ENCODE assay signal across 8 mouse cellular contexts in genomic region chr11:19923888-19924756, GRCm38 (mm10). TPM values are rescaled to one million over a fixed set of nuclear protein-coding genes. Genes with fewer than 3 reads are reported as not detected.
A peak's percentile ranks its signal among the peaks of the same experiment; 100 is the strongest.
DNase-seq lines count a peak whose midpoint lies in the region; ATAC-seq and TF ChIP-seq lines count a peak whose summit lies in the region.

TSS of gene Spred2 (plus strand) at chr11:19924375.

- peak within 1 kb of the TSS; percentile 73 for H3K4me3 ChIP-seq in bone marrow macrophage, adult 2 months (ENCODE audit: insufficient read depth, low read length)
- H3K4me3 ChIP-seq in embryonic fibroblast, embryonic 13.5 days (ENCODE audit: insufficient read depth, low read length), result peak within 1 kb of the TSS; percentile 77
- H3K4me3 ChIP-seq in kidney, embryonic 14.5 days (ENCODE audit: low read length), result peak within 1 kb of the TSS; percentile 95
- peak within 1 kb of the TSS; percentile 96 for H3K4me3 ChIP-seq in liver, adult 2 months (ENCODE audit: insufficient read depth, low read depth, low read length)
- peak within 1 kb of the TSS; percentile 80 for H3K4me3 ChIP-seq in myocyte

- WGBS in kidney, embryonic 14.5 days, result under 1% methylated on average over 57 of the region's 57 CpGs
- WGBS in liver, adult 2 months, result under 1% methylated on average over 57 of the region's 57 CpGs

- no peak for TF ChIP-seq CTCF in bone marrow macrophage, adult 2 months (IDR thresholded peaks at IDR 0.05; ENCODE audit: low read depth, low read length)
- no peak for TF ChIP-seq CTCF in embryonic fibroblast, embryonic 13.5 days (IDR thresholded peaks at IDR 0.05; ENCODE audit: borderline replicate concordance, insufficient read depth, low read length)
- peak; percentile 17; the same call in 1 of the 2 replicates for TF ChIP-seq CTCF in liver, adult 2 months (IDR thresholded peaks at IDR 0.05; ENCODE audit: low read depth, low read length)

- H3K36me3 ChIP-seq in kidney, embryonic 14.5 days (ENCODE audit: control insufficient read depth, insufficient read depth, low read length), result no peaks in the 10 kb centered on the region
- H3K36me3 ChIP-seq in liver, adult 2 months (ENCODE audit: control insufficient read depth, insufficient read depth, low read length), result no peaks in the 10 kb centered on the region
- no peaks in the 10 kb centered on the region for H3K36me3 ChIP-seq in myocyte (ENCODE audit: control insufficient read depth, insufficient read depth)
- H3K36me3 ChIP-seq in splenic B cell, adult 2 months (ENCODE audit: control insufficient read depth, insufficient read depth, low read length, poor library complexity, severe bottlenecking), result no peaks in the 10 kb centered on the region

- no peaks in the 10 kb centered on the region for H3K9me3 ChIP-seq in kidney, embryonic 14.5 days (ENCODE audit: control insufficient read depth, low read length)

- H3K27ac ChIP-seq in bone marrow macrophage, adult 2 months (ENCODE audit: insufficient read depth, low read depth, low read length), result peak within 1 kb of the TSS; percentile 88
- H3K27ac ChIP-seq in embryonic fibroblast, embryonic 13.5 days (ENCODE audit: insufficient read depth, low read length), result peak within 1 kb of the TSS; percentile 59
- H3K27ac ChIP-seq in kidney, embryonic 14.5 days (ENCODE audit: low read depth, low read length), result peak within 1 kb of the TSS; percentile 97
- H3K27ac ChIP-seq in liver, adult 2 months (replicated peaks; ENCODE audit: insufficient read depth, low read depth, low read length), result peak within 1 kb of the TSS; percentile 85

- peaks cover 28% of the 10 kb centered on the region for H3K4me1 ChIP-seq in bone marrow macrophage, adult 2 months (ENCODE audit: control insufficient read depth, insufficient read depth, low read length)
- peaks cover 5% of the 10 kb centered on the region for H3K4me1 ChIP-seq in embryonic fibroblast, embryonic 13.5 days (ENCODE audit: control insufficient read depth, insufficient read depth, low read length)
- H3K4me1 ChIP-seq in kidney, embryonic 14.5 days (ENCODE audit: control insufficient read depth, insufficient read depth, low read length), result peaks cover 16% of the 10 kb centered on the region; the same call in 1 of the 2 replicates
- peaks cover 5% of the 10 kb centered on the region for H3K4me1 ChIP-seq in liver, adult 2 months (ENCODE audit: control insufficient read depth, insufficient read depth, low read length)

- peak; percentile 61 for ATAC-seq in kidney, embryonic 14.5 days (ENCODE audit: low FRiP score, low TSS enrichment)

- H3K4me2 ChIP-seq in kidney, embryonic 14.5 days (replicated peaks; ENCODE audit: low read depth, low read length), result peak within 1 kb of the TSS; percentile 52
- H3K4me2 ChIP-seq in myocyte (ENCODE audit: low read depth), result peak within 1 kb of the TSS; percentile 96

- peak; percentile 79 to 80 for DNase-seq in B cell, adult 2 months
- peak; percentile 93 to 94 for DNase-seq in heart, adult 9 months (ENCODE audit: low spot score in 2 of 2)
- peak; percentile 94 for DNase-seq in liver, adult 2 months (ENCODE audit: extremely low read depth, low read depth, low spot score)
- peak; percentile 84 for DNase-seq in splenic B cell, adult 2 months (ENCODE audit: low read depth, low spot score)

- H3K27me3 ChIP-seq in kidney, embryonic 14.5 days (ENCODE audit: control insufficient read depth, insufficient read depth, low read length), result no peaks in the 10 kb centered on the region
- no peaks in the 10 kb centered on the region for H3K27me3 ChIP-seq in liver, adult 2 months (ENCODE audit: control insufficient read depth, insufficient read depth, low read length)
- H3K27me3 ChIP-seq in myocyte (ENCODE audit: control insufficient read depth, insufficient read depth, insufficient read length), result no peaks in the 10 kb centered on the region
- no peaks in the 10 kb centered on the region for H3K27me3 ChIP-seq in splenic B cell, adult 2 months (ENCODE audit: control insufficient read depth, insufficient read depth, low read length, poor library complexity, severe bottlenecking)

- peak within 1 kb of the TSS; percentile 80 for H3ac ChIP-seq in myocyte (ENCODE audit: control insufficient read depth, insufficient read length)

- H3K79me2 ChIP-seq in liver, adult 2 months (ENCODE audit: control insufficient read depth, insufficient read depth, low read length), result peaks cover 15% of the 10 kb centered on the region; the same call in 1 of the 2 replicates
- H3K79me2 ChIP-seq in myocyte (ENCODE audit: control insufficient read depth, insufficient read depth), result peaks cover 34% of the 10 kb centered on the region

- peak within 1 kb of the TSS; percentile 93 for H3K9ac ChIP-seq in kidney, embryonic 14.5 days (ENCODE audit: low read depth, low read length)
- peak within 1 kb of the TSS; percentile 88 for H3K9ac ChIP-seq in liver, adult 2 months (ENCODE audit: low read depth, low read length)

- no peak for TF ChIP-seq POLR2A in bone marrow macrophage, adult 2 months (IDR thresholded peaks at IDR 0.05; ENCODE audit: borderline replicate concordance, low read depth, low read length)
- TF ChIP-seq POLR2A in embryonic fibroblast, embryonic 13.5 days (IDR thresholded peaks at IDR 0.05; ENCODE audit: low read depth, low read length), result peak; percentile 66
- peak; percentile 44; the same call in 1 of the 2 replicates for TF ChIP-seq POLR2A in liver, adult 2 months (IDR thresholded peaks at IDR 0.05; ENCODE audit: extremely low read depth, insufficient read depth, low read length)
- TF ChIP-seq POLR2A in myocyte (IDR thresholded peaks at IDR 0.05; ENCODE audit: insufficient read length, low read depth), result peak; percentile 50

TF ChIP-seq in myocyte, 11 proteins besides CTCF, POLR2A, EP300 and RAD21:
- TF ChIP-seq MYOD1 (IDR thresholded peaks at IDR 0.05; ENCODE audit: control insufficient read depth in 1 of 3, insufficient read length in 2 of 3, low read depth in 2 of 3) (no peak), TCF12 (IDR thresholded peaks at IDR 0.05; ENCODE audit: insufficient read depth, poor library complexity, severe bottlenecking) (no peak), MAX (IDR thresholded peaks at IDR 0.05; ENCODE audit: low read depth) (peak; percentile 52), SRF (IDR thresholded peaks at IDR 0.05; ENCODE audit: control insufficient read depth, insufficient read length, low read depth) (no peak), REST (IDR thresholded peaks at IDR 0.05; ENCODE audit: insufficient read depth, insufficient read length) (no peak), E2F4 (IDR thresholded peaks at IDR 0.05; ENCODE audit: insufficient read depth) (peak; percentile 32), POLR2AphosphoS2 (IDR thresholded peaks at IDR 0.05; ENCODE audit: insufficient read length, low read depth) (peak; percentile 20), CEBPB (IDR thresholded peaks at IDR 0.05; ENCODE audit: insufficient read depth, poor library complexity, severe bottlenecking) (no peak), USF1 (IDR thresholded peaks at IDR 0.05; ENCODE audit: low read depth) (no peak), MYOG (IDR thresholded peaks at IDR 0.05; ENCODE audit: control insufficient read depth in 1 of 3, insufficient read depth in 1 of 3, insufficient read length in 2 of 3, low read depth in 2 of 3) (peak in 1 of 3 experiments; percentile 24), TCF3 (IDR thresholded peaks at IDR 0.05; ENCODE audit: insufficient read length, low read depth) (no peak)

RNA-seq across cellular contexts. Expression of gene Spred2, which starts in this region (rescaled TPM):
- polyA plus RNA-seq in bone marrow macrophage, adult 2 months (2012; ENCODE audit: insufficient read depth, insufficient read length, missing spikeins), result 5.6 and 5.9 TPM in 2 replicates
- polyA plus RNA-seq in embryonic fibroblast, embryonic 13.5 days (2011; ENCODE audit: insufficient read length, low read depth, missing spikeins), result 26.3 and 27.7 TPM in 2 replicates
- polyA plus RNA-seq in kidney, embryonic 14.5 days (2014; fragmentation: Nextera tagmentation; extraction: Ambion mirVana), result 9.8 and 12.3 TPM in 2 replicates
- total RNA-seq in liver, adult 2 months (2014; rRNA removed), result 3.1 and 3.8 TPM in 2 replicates
- polyA plus RNA-seq in liver, adult 2 months (2012; rRNA removed), result 4.8 and 5.2 TPM in 2 replicates
- polyA plus RNA-seq in myocyte (2012; fragmentation: generic; extraction: Trizol), result 15.7 TPM

Comparison
In these comparisons a context has a peak if more than half of its experiments do, and no peak if none do; other contexts are left out.
1. Peak in every context shown above with its lines: DNase-seq, ATAC-seq, H3K4me3 ChIP-seq and H3K27ac ChIP-seq.